Mouse (Mus musculus) lung, postnatal 0 days (tissue): ENCODE measurements at regions not wholly inside any gene's neighbourhood (a gene's known extent, or its start where the extent isn't known, plus 50 kb on each side); places are given as distances from the start of the nearest gene placed in this dataset.

Experiments
- CTCF ChIP-seq: IDR thresholded peaks from 2 replicates; pipeline ENCODE4 v1.5.1; 2016; ENCODE audit warnings: antibody characterized with exemption, mild to moderate bottlenecking
- EP300 ChIP-seq: IDR thresholded peaks from 2 replicates; pipeline ENCODE4 v1.6.1; 2016; ENCODE audit warnings: antibody characterized with exemption, mild to moderate bottlenecking, control low read depth

DNA sequence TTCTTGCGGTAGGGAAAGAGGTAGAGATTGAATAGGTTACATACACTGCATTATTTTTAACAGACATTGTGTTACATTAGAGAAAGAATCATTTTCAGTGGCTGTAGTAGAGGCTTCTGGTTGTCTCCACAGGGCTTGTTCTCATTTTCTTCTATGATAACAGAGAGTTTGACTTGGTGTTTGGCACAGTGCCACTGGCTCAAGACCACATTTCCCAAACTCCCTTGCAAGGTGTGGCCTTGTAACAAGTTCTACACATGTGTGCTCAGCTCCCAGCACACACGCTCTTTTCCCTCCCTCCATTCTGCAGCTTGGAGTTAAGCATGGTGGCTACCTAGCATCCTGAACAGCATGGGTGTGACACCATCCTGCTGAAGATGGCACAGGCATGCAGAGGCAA is 252.2 kb downstream of the Spry2 start:
- no peak for TF ChIP-seq CTCF
- TF ChIP-seq EP300: no peak
